Comparison of ENCODE assay signal across 8 mouse cellular contexts in the genomic region with DNA sequence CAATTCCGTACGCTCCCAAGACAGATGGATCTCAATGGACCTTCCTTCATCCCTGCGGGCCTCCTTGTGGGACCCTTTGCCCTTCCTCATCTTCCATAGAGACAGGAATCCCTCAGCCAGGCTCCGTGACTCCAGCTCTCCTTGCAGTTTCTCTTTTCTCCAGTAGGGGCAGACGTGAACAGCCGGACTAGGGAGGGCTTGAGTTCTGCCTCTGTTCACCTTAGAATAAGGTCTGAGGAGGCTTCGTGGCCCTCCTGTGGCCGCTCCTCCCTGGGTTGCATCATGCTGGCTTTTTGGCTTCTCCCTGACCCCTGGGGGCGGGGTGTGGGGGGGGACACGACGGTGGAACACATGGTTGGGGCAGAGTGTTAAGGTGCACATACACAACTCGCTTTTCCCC.
DNase-seq lines count a peak whose midpoint lies in the region; ATAC-seq and TF ChIP-seq lines count a peak whose summit lies in the region.

No protein-coding gene starts in this region.

- H3K9me3 ChIP-seq in lung, postnatal 0 days (ENCODE audit: low read length) = no peaks in the 10 kb centered on the region

- no peak overlapping the region for H3K9ac ChIP-seq in lung, postnatal 0 days (replicated peaks; ENCODE audit: low read depth)

- 27% methylated on average over 12 of the region's 12 CpGs for WGBS in lung, postnatal 0 days

- H3K27ac ChIP-seq in lung, postnatal 0 days (ENCODE audit: low read length) = no peak overlapping the region

- no peaks in the 10 kb centered on the region for H3K27me3 ChIP-seq in lung, postnatal 0 days (replicated peaks; ENCODE audit: insufficient read depth, low read length)

- no peaks in the 10 kb centered on the region for H3K36me3 ChIP-seq in lung, postnatal 0 days (ENCODE audit: insufficient read depth, low read length)

- no peak overlapping the region for H3K4me2 ChIP-seq in lung, postnatal 0 days (replicated peaks; ENCODE audit: low read depth, low read length)

- H3K4me3 ChIP-seq in lung, postnatal 0 days (ENCODE audit: low read depth, low read length) = no peak overlapping the region

- DNase-seq in 416B (ENCODE audit: low read depth) (peak; percentile 55), R1 (ENCODE audit: low read depth, low spot score) (peak; percentile 79)
- peak; percentile 67 to 76 for DNase-seq in cerebellum, postnatal 36 days
- peak; percentile 15 to 30 for DNase-seq in heart, adult 9 months (ENCODE audit: low spot score in 2 of 2)
- DNase-seq in kidney, postnatal 10 days = peak; percentile 70
- DNase-seq in lung, postnatal 0 days (ENCODE audit: low spot score) = peak; percentile 65
- DNase-seq in ovary, postnatal 10 days (ENCODE audit: low spot score) = peak; percentile 26
- DNase-seq in thymus, postnatal 25 days = peak; percentile 62

- no peaks in the 10 kb centered on the region for H3K4me1 ChIP-seq in lung, postnatal 0 days (ENCODE audit: insufficient read depth, low read depth, low read length)

- TF ChIP-seq CTCF in lung, postnatal 0 days (IDR thresholded peaks at IDR 0.05) = peak; percentile 86

- TF ChIP-seq EP300 in lung, postnatal 0 days (IDR thresholded peaks at IDR 0.05) = no peak

- peak; percentile 41 for ATAC-seq in lung, postnatal 0 days

Comparison
In these comparisons a context has a peak if more than half of its experiments do, and no peak if none do; other contexts are left out.
1. DNase-seq: peak in every context shown above with its lines; median percentile 79 in R1; 72 in cerebellum, postnatal 36 days; 70 in kidney, postnatal 10 days; 65 in lung, postnatal 0 days; 62 in thymus, postnatal 25 days; 55 in 416B; 26 in ovary, postnatal 10 days; 22 in heart, adult 9 months.